Mouse (Mus musculus) monocyte, adult 2 months (primary cell): Measurements from ENCODE around the gene Mfsd4b5.
A peak's percentile ranks its signal among the peaks of the same experiment; 100 is the strongest.
"Not testable (repeated sequence)": the region's sequence is repeated elsewhere in the genome, so short reads cannot be mapped to it uniquely, and the experiment has no call there.

ENCODE experiments used
- DNase-seq, 2 experiments: peaks; one replicate each; pipeline ENCODE4 v3.0.0; 2022; ENCODE audit warnings: low spot score in 2 of 2, low read depth in 1 of 2

The Mfsd4b5 gene

DNA sequence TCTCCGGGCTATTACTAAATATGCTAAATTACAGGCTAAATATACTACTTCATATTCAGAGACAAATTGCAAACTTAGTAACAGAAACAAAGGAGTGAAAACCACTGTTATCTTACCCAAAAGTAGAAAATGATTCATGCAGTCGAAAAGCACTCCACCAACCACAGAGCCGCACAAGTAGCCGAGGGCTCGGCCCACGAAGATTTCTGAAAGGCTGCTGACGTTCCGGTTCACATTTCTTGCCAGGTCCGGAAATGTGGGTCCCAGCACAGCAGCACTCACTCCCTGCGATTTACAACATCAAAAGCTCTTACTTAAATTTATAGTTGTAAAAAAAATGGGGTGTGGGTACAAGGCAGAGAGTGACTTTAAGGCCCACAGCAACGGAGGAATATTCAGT, 11.5 kb downstream of the Mfsd4b5 start:
- no peak for DNase-seq

DNA sequence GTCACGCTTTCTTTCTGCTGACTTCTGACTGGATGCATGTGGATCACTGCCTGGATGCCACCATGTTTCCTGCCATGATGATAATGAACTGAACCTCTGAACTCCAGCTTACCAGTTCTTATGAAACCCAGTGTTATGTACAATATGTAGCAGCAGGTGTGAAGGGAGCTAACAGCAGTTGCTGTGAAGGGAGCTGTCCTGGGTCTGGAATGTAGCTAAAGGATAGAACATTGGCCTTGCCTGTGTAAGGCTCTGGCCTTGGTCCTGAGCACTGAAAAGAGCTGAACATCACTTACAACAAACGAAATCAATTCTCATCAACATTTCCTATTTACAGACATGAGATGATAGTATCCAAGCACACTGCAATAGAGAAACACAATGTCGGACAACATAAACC, 18.9 kb downstream of the Mfsd4b5 start:
- no peak for DNase-seq

DNA sequence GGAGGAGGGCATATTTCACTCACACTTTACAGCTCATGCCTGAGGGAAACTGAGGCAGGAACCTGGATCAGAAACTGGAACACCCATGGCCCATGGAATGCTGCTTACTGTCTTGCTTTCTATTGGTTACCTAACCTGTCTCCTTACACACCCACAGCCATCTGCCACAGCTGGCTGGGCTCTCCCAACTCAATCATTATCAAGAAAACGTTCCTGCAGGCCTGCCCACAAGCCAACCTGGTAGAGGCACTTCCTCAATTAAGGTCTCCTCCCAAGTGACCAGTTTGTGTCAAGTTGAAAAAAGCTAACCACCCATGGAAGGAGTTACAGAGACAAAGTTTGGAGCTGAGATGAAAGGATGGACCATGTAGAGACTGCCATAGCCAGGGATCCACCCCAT, 24.5 kb downstream of the Mfsd4b5 start:
- DNase-seq: no peak

DNA sequence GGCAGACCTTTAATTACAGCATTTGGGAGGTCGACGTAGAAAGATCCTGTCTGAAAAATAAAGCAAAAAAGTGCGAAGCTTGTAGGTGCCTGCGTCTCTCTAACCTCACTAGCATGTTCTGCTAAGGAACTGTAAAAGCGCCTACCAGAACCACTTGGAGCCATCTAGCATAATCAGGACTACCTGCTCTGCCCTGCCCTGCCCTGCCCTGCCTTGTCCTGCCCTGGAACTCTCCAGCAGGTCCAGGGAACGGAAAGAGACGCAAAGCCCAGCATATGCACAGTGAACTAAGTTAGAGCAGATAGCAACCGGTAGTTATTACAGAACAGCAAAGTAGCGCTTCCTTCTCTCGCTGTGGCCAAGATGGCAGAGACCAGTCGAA, 26.0 kb downstream of the Mfsd4b5 start:
- no peak for DNase-seq

DNA sequence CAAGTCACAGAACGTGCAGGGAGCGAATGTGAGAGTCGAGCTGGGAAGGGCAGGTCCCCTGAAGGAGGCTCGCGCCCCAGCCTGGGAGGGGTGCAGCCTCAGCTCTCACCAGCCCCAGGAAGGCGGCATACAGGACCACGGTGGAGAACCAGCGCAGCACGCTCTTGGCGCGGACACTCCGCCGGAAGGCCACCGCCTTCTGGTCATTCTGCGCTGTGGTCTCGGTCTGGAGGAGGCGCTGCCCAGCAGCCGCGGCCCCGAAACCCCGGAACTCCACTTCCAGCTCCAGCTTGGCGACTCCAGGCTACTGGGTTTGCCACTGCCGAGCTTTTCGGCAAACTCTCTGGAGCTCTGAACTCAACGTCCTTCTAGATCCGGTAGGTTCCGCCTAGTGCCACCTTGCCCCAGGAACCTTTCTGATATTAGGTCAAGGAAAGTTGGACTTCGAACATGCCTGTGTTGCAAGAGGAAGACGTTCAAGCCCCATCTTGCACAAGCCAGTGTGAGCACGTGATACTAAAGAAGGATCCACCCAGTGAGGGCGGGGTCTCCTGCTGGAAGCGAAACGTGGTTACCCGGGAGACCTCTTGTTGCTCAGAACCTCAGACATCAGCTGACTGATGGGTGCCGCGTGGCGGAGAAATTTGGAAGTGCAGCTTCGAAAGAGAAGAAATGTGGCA, 26.5 kb downstream of the Mfsd4b5 start, which contains the start of gene Mfsd4b3:
Mfsd4b3 (minus strand) TSS at position 393 of the 680 bp plus-strand sequence.
- DNase-seq: peak; percentile 96 to 99

DNA sequence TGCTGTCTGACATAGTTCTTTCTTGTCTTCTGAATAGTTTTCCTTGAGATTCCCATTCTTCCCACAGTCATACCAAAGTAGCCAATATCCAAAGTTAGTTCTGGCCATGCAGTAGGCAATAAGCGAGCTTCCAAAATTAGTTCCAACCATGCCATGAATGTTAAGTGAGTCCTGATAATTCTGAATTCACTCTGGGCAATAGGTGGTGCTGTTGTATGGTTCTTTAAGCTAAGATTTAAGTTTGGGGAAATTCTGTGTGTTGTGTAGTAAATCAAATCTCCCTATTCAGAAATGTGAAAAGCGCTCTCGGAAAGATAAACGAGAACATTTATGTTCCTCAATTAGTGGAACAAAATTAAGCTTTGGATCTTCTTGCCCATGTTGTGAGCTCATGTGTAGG, 28.2 kb downstream of the Mfsd4b5 start:
- DNase-seq: no peak

DNA sequence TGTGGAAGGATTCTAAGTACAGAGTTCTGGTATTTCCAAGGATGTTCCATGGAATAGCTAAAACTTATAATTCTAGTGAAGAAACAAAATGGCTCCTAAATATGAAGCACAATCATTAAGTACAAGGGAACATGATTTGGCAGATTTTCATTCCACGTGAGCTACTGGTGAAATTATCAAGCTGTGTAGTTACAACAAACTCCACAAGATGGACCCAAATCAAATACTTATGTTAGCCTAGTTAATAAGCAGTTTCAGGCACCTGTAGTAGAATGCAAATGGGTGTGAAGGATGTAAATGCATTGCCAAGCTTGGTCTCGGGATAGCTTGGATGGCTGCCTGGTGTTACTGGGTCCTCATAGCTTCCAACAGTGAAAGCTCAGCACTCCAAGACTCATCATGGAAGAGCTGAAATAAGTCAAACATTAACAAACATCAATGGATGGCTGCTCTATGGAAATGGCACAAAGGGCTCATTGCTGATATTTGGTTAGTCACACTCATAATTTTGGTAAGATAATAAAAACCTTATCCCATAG, 30.0 kb downstream of the Mfsd4b5 start:
- no peak for DNase-seq

DNA sequence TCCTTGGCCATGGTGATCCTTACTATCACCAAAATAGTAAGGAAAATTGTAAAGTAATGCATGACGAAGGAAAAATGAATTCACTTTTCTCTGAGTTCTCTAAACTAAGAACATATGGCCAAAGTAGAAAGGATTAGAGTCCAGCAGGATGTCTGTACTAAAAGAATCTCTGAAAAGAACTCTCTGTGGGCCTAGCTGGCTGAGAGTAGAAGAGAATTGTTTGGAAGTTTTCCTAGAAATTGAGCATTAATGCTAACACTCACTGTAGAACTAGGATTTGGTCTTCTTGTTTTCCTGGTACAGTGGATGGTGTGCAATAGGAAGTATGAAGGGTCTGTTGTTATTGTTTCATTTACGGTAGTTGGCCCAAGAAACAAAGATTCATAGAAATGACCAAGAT, 31.3 kb downstream of the Mfsd4b5 start:
- no peak for DNase-seq

DNA sequence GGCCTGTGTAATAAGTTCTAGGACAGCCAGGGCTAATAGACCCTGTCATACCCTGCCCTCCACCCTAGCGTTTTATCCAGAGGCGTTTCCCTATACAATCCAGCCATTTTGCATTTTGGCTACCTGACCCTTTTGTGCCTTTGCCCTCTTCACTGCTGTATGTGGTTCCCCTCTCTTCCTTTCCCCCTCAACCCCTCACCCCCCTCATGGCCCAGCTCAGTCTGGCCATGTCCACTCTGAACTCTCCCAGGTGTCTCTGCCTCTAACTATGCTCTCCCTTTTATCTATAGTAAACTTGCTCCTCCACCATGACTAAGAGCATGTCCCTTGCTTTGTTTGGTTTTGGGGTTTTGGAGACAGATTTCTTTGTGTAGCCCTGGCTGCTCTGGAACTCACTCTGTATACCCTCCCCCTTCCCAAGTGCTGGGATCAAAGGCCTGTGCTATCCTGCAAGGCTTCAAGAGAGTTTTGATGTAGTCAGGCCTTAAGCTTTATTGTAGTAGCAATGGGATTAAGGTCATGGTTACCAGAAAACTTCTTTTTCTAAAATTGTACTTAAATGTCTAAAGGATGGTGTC, 37.0 kb downstream of the Mfsd4b5 start:
- DNase-seq: no peak

DNA sequence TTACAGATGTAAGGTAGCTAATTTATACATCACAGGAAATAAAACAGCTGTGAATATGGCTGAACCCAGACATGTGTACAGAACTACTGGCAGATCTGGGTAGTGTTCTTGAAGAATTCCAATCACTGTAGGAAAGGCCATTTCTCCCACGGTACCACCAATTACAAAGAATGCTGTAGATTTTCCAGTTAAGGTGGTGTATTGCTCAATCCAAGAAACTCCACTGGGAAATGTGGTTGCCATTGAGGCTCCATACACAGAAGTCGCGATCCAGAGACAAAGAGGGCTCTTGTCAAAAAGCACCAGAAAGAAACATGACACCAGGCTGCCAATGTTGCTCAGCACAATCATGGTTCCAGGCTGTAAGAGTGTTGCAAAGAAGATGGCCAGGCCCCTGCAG, 39.3 kb downstream of the Mfsd4b5 start:
- DNase-seq: not testable (repeated sequence)

DNA sequence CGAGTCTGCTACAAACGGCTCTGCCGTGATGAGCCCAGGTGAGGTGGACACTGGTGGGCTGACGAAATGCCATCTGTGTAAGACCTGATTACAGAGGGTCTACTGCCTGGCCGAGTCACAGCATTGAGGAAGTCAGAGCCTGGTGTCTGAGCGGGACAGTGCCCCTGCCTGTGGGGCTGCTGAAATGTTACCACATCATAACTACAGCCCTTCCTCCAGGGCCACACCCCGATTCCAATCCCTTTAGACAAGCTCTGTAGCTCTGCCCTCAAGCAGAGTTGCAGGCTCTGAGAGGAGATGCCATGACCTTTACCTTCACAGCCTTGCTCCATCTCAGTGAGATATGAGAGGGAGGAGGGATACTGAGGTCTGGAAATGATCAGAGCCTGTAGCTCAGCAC, 49.9 kb downstream of the Mfsd4b5 start:
- no peak for DNase-seq

DNA sequence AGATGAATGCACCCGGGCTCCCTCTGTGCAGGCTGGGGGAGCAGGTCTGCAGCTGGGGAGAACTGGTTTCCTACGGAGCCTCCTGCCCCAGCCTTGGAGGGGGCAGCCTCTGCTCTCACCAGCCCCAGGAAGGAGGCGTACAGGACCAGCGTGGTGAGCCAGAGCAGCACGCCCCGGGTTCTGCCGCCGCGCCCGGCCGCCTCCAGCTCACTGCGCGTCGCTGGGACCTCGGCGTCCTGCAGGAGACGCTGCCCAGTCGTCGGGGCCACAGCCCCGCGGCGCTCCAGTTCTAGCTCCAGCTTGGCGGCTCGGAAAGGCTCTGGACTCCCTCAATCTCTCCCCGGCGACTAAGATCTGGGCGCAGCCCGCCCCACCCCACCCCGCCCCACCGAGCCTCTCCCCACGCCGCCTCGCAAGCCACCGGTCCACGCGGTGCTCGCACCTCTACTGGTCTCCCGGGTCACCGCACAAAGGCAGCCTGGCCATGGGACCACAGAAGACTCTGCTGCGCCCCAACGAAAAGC, 59.8 kb downstream of the Mfsd4b5 start, which contains the start of gene Mfsd4b2:
Mfsd4b2 (minus strand) TSS at position 308 of the 524 bp plus-strand sequence.
- DNase-seq: no peak

DNA sequence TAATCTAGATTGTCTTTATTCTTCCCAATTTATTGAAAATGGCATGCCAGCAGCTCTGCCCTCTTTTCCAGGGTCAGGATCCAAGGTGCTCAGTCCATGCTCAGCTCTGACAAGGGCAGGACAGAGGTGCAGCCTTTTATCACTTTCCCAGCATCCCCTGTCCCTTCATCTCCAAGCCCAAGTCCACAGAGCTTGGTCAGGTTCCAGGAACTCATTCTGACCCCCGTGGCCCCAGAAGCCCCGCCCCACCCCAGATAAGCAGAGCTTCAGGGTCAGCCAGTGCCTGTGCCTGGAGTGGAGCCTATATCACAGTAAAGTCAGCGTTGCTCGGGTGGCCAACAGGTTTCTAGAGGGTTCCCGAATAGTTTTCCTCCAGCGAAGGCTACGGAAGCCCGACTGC, 61.9 kb downstream of the Mfsd4b5 start:
- not testable (repeated sequence) for DNase-seq

DNA sequence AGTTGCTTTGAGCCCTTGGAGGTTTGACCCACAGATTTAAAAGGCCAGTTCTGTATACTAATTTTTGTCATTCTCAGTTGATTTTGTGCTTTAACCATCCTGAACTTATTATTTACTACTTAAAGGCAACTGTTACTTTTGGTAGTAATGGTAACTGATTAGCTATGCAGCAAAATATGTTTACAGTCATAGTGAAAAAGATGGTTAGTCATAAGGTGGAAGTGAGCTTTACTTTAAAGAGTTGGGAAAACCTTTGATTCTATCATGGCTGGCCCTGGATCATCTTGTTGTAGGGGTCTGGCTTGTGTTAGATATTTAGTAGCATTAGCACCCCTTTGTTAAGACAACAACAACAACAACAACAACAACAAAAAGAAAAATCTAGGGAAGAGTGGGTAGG, 73.8 kb downstream of the Mfsd4b5 start:
- DNase-seq: no peak

DNA sequence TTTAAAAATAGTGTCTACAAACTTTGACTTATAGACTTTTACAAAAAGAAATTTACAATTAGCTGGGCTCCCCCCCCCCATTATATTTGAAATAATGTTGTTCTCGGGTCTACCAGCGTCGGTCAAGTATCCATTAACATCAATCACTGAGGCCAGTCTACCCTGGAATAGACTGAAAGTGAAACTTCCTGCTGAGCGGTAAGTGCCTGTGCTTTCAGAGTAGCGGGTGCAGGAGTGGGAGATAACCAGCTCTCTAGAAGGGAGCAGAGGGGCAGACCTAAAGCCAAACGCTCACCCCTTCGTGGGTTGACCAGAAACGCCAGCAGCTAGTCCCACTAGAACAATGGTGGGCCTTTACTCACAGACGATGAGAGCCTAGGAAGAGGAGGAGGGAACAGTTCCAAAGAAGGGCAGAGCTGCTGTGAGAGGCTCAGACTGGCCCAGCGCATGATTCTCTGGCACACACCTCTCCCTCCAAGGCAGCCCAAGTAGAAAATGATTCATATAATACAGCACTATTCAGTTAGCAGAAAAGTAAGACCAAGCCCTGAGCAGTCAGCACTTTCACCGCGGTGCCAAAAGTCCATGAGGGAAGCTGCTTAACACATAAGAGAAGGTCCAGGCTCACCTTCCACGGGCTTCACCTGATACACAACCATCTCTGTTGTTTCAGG, 77.5 kb downstream of the Mfsd4b5 start:
- no peak for DNase-seq
